Mouse (Mus musculus) liver, embryonic 14.5 days (tissue): ENCODE data around the gene Apod.
"Not testable (repeated sequence)": the region's sequence is repeated elsewhere in the genome, so short reads cannot be mapped to it uniquely, and the experiment has no call there.

Source experiments
- CTCF ChIP-seq: IDR thresholded peaks from 2 replicates; pipeline ENCODE4 v1.5.1; 2016; ENCODE audit warnings: antibody characterized with exemption, low read depth, control low read depth
- EP300 ChIP-seq: IDR thresholded peaks from 2 replicates; pipeline ENCODE4 v1.6.1; 2016; ENCODE audit warnings: antibody characterized with exemption, low read depth

- not testable (repeated sequence) for TF ChIP-seq CTCF, EP300
These were observed 16.4 kb upstream of the Apod start for GRCm38 (mm10) chr16:31330970-31331369.
